Mouse (Mus musculus): Measurements from ENCODE around the gene Erich6b.

The Erich6b gene

DNA sequence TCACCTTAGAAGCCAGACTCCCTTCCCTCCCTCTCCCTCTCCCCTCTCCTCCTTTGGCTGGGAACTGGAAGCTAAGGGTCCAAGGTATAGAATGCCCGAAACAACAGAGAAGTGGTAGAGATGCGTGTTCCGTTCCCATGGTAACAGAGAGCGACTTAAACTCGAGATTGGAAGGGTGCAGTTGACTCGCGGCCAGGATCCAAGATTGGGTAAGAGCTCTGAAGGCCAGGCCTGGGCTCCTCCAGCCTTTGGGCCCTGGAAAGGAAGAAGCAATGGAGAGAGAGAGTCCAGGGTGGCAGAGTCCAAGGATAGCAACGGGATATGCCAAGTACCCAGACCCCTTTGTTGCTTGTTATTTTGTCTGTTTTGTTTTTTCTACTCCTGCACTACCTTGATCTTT is at the start of gene Erich6b:
Gene Erich6b, plus strand, starts transcription at position 180 of the 400 bp plus-strand sequence.
- no peak for DNase-seq (ENCODE audit: low read depth, low spot score)

DNA sequence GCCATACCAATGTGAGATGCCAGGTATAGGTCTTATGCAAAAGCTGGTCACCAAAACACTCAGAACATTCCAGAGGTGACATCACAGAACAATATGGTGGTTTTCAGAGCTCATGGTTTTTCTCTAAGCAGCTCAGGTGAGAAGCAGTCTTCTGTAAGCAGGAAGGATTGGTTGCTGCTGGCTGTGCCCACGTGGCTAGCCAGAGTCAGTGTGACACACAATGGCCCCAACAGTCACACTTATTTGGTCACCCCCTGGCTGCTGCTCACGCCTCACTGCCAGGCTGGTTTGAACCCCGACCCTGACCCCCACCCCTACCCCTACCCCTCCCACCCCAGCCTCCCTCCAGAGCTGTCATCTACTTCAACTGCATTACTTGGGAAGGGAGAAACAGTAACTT is 49.1 kb upstream of the Erich6b start, which contains the start of gene Spert:
Gene Spert, minus strand, starts transcription at position 139 of the 400 bp plus-strand sequence.
- no peak for DNase-seq (ENCODE audit: low read depth, low spot score)

DNA sequence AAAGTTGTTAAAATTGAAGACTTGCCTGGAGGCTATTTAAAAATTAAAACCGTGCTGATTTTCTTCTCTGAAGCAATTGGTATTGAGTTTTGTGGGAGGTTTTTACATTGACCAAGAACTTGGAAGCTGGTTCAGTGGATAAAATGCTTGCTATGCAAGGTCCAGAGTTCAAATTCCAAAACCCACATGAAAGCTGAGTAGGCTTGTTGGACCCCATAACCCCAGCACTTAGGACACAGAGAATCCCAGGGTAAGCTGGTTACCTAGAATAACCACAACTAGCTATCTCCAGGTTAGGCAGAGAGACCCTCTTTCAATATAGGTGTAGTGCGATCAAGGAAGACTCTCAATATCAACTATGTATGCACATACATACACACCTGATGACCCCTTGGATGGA is 32.9 kb upstream of the Erich6b start:
- no peak for DNase-seq (ENCODE audit: low read depth, low spot score)

GRCm38 (mm10) chr14:75616375-75616774 is 25.7 kb upstream of the Erich6b start:
- DNase-seq (ENCODE audit: low read depth, low spot score): no peak

DNA sequence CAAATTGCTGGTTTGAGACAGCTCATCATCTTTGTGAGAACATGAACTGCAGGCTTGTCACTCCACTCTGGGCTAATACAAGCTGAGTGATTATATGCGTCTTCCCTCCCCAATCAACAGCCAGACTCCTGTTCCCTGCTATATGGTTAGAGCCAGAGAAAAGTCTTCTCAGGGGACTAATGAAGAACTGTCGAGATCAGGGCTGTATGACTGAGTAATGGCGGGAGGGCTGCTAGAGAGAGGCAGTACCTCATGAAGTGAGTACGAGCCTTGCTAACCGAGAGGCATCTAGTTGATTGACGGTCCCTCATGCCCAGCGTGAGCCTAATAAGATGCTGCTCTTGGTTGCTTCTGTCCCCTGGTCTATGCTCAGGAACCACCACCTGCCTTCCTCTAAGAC is 19.1 kb upstream of the Erich6b start:
- no peak for DNase-seq (ENCODE audit: low read depth, low spot score)

DNA sequence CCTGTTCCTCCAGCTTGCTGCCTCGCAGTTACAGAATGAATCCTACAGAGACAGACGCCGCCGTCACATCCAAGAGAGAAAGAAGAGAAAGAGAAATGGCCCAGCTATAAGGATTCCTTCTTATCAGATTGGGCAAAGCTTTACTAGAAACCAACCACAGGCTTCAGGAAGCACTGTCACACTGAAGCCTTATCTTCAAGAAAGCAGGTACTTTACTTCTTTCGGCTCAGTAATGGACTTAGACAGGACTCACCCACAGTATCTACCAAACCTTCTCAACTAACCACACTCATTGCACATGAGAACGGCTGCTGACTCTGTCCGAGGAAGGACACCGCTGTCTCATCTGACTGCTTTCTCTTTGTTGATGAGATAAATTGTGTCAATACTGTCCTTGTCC is 13.2 kb upstream of the Erich6b start:
- no peak for DNase-seq (ENCODE audit: low read depth, low spot score)

DNA sequence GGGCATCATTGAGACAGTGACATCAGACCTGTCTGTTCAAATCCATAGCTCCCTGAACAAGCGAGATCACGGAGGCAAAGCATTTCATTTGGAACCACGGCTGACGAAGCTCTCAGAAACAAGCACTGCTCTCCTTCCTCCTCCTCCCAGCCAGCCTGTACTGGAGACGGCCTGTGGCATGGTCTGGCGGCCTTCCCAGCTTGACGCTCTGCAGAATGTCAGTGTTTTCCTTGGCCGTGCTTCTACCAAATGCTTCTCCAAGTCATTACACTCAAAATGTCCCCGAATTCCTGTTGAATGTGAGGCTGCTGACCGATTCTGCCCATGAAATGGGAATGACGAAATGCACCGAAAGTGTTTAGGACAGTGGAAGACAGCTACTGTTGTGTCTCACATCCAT is 6.7 kb upstream of the Erich6b start:
- no peak for DNase-seq (ENCODE audit: low read depth, low spot score)

GRCm38 (mm10) chr14:75636107-75636506 is 6.0 kb upstream of the Erich6b start:
- DNase-seq (ENCODE audit: low read depth, low spot score): no peak

- DNase-seq (ENCODE audit: low read depth, low spot score): no peak
Observed at GRCm38 (mm10) chr14:75637641-75638040, 4.4 kb upstream of the Erich6b start.

GRCm38 (mm10) chr14:75640846-75641245 is 1.2 kb upstream of the Erich6b start:
- DNase-seq (ENCODE audit: low read depth, low spot score): no peak

- DNase-seq (ENCODE audit: low read depth, low spot score): no peak
Observed at GRCm38 (mm10) chr14:75641369-75641768, 690 bp upstream of the Erich6b start.

- DNase-seq (ENCODE audit: low read depth, low spot score): no peak
Observed at GRCm38 (mm10) chr14:75645461-75645860, 3.4 kb downstream of the Erich6b start.

- no peak for DNase-seq (ENCODE audit: low read depth, low spot score)
Observed at GRCm38 (mm10) chr14:75646060-75646459, 4.0 kb downstream of the Erich6b start.

DNA sequence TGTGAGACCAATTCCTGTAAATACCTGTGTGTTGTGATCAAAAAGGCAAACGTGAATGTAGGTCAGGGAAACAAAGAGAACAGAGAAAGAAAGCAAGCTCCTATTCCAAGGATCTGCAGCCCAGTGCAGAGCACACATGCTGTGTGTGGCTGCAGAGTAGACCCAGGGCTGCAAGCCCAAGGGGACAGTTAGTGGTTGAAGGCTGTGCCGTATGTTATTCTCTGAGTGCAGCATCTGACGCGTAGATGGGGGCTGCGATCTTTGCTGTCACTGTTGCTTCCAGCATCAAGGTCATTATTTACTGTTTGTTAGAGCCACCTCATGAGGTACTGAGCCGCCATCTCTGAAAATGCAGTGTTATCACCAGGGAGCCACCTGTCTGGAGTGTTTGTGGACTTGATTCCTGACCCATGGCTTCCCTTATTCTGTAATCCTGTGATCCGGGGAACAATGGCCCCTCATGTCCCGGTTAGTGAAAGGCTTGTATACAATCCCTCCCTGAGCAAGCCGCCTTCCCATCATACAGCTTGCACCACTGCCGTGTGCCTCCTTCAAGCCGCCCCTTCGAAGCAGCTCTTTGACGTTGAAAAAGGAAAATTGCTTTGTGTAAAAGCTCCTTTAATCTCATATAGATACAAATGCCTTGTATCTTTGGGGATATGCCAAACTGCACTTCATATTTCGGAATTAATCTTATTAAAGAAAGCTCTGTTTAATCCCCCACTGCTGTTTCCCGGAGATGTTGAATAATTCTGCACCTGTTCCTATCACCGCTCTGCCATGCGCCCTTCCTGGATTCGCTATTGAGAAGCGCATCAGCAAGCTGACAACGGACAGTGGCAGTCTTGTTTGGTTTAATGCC is 5.1 kb downstream of the Erich6b start:
- DNase-seq (ENCODE audit: low read depth, low spot score): no peak

DNA sequence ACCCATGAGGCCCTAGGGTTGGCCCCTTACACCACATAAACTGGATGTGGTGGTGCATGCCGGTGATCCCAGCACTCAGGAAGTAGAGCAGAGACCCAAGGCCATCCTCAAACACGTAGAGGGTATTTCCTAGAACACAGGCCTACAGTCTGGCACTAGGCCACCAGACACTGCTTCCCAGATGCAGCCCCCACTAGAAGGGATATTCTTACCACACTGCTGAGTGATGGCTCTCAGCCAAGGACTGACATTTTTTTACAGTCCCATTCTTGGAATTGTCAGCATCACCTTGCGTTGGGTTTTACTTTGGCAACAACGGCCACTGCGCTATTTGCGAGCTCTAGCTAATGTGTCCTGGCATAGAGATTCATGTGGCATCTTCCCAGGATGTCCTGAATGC is 18.9 kb downstream of the Erich6b start:
- no peak for DNase-seq (ENCODE audit: low read depth, low spot score)

- no peak for DNase-seq (ENCODE audit: low read depth, low spot score)
Observed at GRCm38 (mm10) chr14:75661548-75661947, 19.5 kb downstream of the Erich6b start.

DNA sequence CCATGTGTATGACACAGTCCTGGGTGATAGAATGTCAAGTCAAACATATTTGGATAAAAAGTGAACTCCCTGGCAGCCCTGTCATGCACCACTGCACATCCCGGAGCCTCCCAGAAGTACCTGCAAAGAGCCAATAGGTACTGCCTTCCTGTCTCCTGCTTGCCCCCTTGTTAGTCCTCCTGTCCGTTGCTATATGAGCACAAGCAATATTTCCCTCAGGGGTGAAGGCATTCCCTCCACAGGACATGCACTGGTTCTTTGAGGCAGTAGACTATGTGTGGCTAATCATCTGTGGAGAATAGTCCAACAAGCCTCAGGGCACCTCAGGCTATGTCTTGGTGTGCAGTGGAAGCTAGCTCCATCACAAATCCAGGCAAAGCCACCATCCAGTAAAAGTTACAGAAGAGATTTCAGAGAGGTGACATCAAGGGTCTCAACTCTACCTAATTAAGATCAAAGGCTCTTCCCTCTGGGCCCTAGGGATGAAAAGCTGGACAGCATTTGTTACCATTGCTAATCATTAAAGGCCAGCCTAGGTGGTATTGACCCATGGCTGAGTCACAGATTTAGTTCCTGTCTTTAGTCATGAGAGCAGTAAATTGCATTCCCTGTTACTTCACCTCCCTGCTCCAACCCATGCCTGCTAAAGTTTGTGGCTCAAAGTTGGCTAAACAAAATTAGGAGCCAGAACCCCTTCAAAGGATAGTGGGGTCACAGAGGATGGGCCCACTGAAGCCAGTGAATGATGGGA is 23.5 kb downstream of the Erich6b start:
- DNase-seq (ENCODE audit: low read depth, low spot score): no peak

DNA sequence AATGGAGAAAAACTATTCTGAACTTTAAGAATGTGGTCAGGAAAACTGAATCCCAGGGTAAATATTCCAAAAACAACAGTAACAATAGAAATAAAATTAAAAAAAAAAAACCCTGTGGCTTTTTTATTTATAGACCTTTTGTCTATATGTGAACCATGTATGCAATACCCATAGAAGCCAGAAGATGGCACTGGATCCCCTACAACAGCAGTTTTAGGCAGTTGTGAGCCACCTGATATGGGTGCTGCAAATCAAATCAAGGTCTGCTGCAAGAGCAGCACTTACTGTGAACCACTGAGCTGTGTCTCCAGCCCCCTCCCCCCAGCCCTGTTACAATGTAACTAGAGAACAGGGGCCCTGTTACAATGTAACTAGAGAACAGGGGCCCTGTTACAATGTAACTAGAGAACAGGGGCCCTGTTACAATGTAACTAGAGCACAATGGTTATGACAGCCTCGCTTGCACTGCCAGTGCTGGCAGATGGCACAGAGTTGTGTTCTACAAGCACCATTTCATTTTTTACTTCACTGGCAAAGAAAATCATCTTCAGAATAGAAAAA is 27.1 kb downstream of the Erich6b start:
- no peak for DNase-seq (ENCODE audit: low read depth, low spot score)

DNA sequence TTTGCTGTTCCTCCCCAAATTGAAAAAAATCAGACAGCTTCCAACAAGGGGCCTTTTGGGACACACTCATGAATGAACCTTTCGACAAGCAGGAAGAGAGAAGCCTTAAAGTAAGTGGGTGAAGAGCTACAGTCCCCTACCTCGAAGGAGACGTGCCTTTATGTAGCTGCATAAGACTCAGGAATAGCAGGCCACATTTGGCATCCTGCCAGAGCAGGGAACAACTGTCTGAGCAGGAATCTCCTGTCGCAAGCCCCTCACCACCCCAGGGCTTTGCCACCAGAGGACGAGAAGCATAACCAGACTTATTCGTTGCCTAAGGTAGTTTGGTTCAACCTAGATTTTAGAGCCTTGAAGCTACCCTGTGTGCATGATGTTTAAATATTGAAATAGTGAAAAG is 34.3 kb downstream of the Erich6b start:
- no peak for DNase-seq (ENCODE audit: low read depth, low spot score)

DNA sequence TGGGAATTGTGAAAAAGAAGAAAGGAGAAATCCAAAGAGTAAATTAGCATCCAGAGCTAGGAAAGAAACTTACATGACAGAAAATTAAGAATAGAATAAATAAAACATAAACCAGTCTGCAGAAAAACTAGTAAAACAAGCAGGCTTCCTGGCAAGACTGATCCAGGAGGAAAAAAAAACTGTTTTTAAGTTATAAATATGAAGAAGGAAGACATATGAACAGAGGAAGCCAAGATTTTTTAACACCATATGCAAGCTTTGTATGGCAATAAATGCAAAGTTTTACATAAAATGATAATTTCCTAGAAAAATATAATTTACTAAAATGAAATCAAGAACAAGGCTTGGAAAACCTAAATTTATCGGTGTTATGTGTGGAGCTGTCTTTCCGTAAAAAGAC is 48.4 kb downstream of the Erich6b start:
- peak; percentile 44 for DNase-seq (ENCODE audit: low read depth, low spot score)

DNA sequence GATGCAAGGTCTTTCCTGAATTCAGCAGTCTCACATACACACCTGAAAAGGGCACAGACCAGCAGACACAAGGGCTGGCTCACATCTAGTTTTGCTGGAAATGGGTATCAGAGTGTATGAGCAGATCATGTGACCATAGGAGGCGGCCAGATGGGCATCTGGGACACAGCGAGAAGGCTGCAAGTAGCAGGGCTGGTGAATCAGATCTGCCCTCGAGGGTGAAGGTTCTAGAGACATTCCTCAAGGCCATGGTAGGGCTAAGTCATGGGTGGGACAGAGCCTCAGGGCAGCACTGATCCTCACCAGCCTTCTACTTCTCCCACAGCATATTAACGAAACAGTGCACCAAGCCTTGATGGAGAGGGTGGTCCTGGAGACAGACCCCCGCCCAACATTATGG is 54.0 kb downstream of the Erich6b start:
- no peak for DNase-seq (ENCODE audit: low read depth, low spot score)

DNA sequence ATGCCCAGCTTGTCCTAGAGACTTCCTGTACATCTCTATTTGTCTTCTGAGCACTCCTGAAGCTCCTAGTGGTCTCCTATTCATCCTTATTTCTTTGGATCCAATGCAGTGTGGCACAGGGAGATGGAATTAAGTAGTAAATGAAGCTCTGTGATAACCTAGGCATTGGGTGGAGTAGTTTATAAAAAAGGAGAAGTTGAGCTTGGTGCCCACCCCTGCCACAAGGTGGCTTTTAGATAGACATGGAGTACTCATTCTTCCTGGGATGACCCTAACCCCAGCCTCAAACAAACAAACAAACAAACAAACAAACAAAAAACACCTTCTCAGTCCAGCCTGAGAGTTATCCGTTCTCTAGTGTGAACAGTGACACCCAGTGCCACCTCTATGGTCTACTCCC is 55.9 kb downstream of the Erich6b start:
- no peak for DNase-seq (ENCODE audit: low read depth, low spot score)

DNA sequence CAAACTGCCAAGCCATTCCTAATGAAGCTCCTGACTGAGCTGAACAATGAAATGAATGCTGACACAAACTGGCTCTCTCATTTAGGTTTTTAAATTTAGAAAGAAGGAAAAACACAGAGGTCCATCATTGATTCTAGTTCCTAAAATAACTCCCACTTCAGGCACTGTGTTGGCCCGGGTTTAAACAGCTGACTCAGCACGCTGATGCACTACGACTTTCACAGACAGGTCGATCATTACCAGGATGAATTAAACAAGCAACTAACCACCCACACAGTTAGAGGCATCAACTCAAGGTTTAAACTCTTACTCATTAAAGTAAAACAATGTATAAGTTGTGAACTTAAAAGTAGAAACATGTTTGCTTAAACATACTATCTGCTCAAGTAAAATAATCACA is 64.6 kb downstream of the Erich6b start:
- DNase-seq (ENCODE audit: low read depth, low spot score): no peak
